Mouse (Mus musculus) midbrain, embryonic 16.5 days (tissue): ENCODE data around the gene Brat1. TPM values are rescaled to one million over a fixed set of nuclear protein-coding genes. Genes with fewer than 3 reads are reported as not detected.

Experiments
- ATAC-seq: fragments of 200-750 bp; cut with Nextera tagmentation; 2 replicates; pipeline ENCODE4 v1.8.0; 2017; ENCODE audit warnings: moderate TSS enrichment
- H3K27ac ChIP-seq: fragments of 300-500 bp; sonication (generic); 2 replicates; pipeline ENCODE4 v1.5.1; 2014; ENCODE audit warnings: mild to moderate bottlenecking, low read length, mixed read lengths
- H3K27me3 ChIP-seq: fragments of 300-500 bp; sonication (generic); 2 replicates; pipeline ENCODE4 v1.6.1; 2014; ENCODE audit warnings: low read depth, low read length, mixed read lengths; ENCODE audit not compliant: control insufficient read depth, insufficient read depth
- H3K36me3 ChIP-seq: fragments of 300-500 bp; sonication (generic); 2 replicates; pipeline ENCODE4 v1.6.1; 2014; ENCODE audit warnings: mild to moderate bottlenecking, low read length, moderate library complexity, mixed read lengths; ENCODE audit not compliant: control insufficient read depth, insufficient read depth
- H3K4me1 ChIP-seq: fragments of 300-500 bp; sonication (generic); 2 replicates; pipeline ENCODE4 v1.6.1; 2014; ENCODE audit warnings: mild to moderate bottlenecking, low read length, mixed read lengths; ENCODE audit not compliant: control insufficient read depth, insufficient read depth
- H3K4me2 ChIP-seq: fragments of 300-500 bp; sonication (generic); 2 replicates; pipeline ENCODE4 v1.6.1; 2014; ENCODE audit warnings: mild to moderate bottlenecking, low read length, mixed read lengths
- H3K4me3 ChIP-seq: fragments of 300-500 bp; sonication (generic); 2 replicates; pipeline ENCODE4 v1.5.1; 2014; ENCODE audit warnings: low read depth, mild to moderate bottlenecking, low read length, moderate library complexity, mixed read lengths
- H3K9ac ChIP-seq: fragments of 300-500 bp; sonication (generic); 2 replicates; pipeline ENCODE4 v1.6.1; 2014; ENCODE audit warnings: low read depth, low read length, mixed read lengths
- H3K9me3 ChIP-seq: fragments of 300-500 bp; sonication (generic); replicated peaks from 2 replicates; pipeline ENCODE4 v1.6.1; 2014; ENCODE audit warnings: mild to moderate bottlenecking, low read length, mixed read lengths; ENCODE audit not compliant: control insufficient read depth, poor library complexity, severe bottlenecking
- WGBS: fragments of 180-500 bp; shearing (Covaris S2); extraction: QIAGEN DNeasy Blood & Tissue Kit; methylation state at CpG from one replicate; pipeline ENCODE4 v1.1.7; 2014; 5-methylcytosine and 5-hydroxymethylcytosine counted together
- polyA plus RNA-seq: library from polyadenylated mRNA; unstranded; fragments of >200 nt; fragmentation: Nextera tagmentation; extraction: Ambion mirVana; gene quantifications from 2 replicates; pipeline ENCODE4 v1.2.1, GENCODE M21; 2015

Gene Brat1
- polyA plus RNA-seq, 1 experiment from 2014 or later: 24.8 TPM

DNA sequence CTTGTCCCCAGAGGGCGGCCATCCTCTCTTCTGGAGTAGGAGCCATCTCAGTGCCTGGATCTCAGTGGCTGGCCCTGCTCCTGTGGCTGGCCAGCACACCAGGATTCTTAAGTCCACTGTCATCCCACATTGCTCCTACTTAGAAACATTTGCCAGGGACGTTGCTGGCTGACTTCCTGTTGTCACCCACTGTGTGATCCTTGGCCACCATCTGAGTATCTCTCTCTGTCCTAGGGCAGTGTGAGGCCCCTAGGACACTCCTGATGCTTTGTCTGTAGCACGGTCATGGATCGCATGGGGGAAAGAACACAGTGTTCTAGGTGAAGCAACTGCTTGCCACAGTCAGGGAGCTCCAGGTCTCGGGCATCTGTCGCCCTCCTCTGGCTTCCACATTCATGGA, 5.5 kb downstream of the Brat1 start:
- 94% methylated on average over 6 of the region's 6 CpGs for WGBS

DNA sequence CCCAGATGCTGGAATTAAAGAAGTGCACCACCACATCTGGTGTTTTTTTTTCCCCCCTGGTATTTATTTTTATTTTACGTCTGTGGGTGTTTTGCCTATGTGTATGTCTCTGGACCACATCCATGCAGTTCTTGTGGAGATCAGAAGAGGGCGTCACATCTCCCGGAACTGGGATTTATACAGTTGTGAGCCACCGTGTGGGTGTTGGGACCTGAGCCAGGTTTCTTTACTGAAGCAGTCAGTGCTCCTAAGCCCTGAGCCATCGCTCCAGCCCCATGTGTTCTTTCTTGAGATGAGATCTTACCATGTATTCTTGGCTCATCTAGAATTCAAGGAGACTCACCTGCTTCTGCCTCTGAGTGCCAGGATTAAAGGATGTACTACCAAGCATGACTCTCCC, 6.2 kb downstream of the Brat1 start:
- no peak for ATAC-seq
- H3K27me3 ChIP-seq: no peaks in the 10 kb centered on the region
- peaks cover 6% of the 10 kb centered on the region for H3K4me1 ChIP-seq
- H3K9me3 ChIP-seq: no peaks in the 10 kb centered on the region
- no peak overlapping the region for H3K4me3 ChIP-seq
- 80% methylated on average over 5 of the region's 5 CpGs for WGBS
- no peak overlapping the region for H3K4me2 ChIP-seq
- H3K9ac ChIP-seq: no peak overlapping the region
- peaks cover 47% of the 10 kb centered on the region for H3K36me3 ChIP-seq
- no peak overlapping the region for H3K27ac ChIP-seq

More for the DNA sequence above, 5.5 kb downstream of the Brat1 start:
- H3K4me1 ChIP-seq: peaks cover 14% of the 10 kb centered on the region
- H3K36me3 ChIP-seq: peaks cover 41% of the 10 kb centered on the region
- no peak overlapping the region for H3K27ac ChIP-seq
- no peak overlapping the region for H3K4me3 ChIP-seq
- no peak for ATAC-seq
- no peak overlapping the region for H3K9ac ChIP-seq
- no peak overlapping the region for H3K4me2 ChIP-seq
- no peaks in the 10 kb centered on the region for H3K9me3 ChIP-seq
- no peaks in the 10 kb centered on the region for H3K27me3 ChIP-seq

DNA sequence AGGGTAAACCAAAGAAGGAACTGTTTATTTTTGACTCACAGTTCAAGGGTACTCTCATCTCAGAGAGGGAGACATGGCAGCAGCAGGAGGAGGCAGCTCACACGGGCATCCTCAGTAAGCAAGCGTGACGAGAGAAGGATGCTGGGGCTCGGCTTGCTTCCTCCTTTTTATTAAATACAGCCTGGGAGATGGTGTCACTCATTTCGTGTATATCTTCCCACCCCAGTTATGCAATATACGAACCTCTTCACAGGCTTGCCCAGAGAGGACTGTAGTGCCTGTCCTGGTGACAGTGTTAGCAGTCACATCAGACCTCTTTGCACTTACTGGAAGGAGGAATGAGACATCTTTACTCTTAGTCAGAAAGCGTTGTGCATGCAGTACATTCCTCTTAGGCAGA, 16.0 kb downstream of the Brat1 start:
- 80% methylated on average over 7 of the region's 7 CpGs for WGBS
- no peak overlapping the region for H3K9ac ChIP-seq
- no peak overlapping the region for H3K27ac ChIP-seq

DNA sequence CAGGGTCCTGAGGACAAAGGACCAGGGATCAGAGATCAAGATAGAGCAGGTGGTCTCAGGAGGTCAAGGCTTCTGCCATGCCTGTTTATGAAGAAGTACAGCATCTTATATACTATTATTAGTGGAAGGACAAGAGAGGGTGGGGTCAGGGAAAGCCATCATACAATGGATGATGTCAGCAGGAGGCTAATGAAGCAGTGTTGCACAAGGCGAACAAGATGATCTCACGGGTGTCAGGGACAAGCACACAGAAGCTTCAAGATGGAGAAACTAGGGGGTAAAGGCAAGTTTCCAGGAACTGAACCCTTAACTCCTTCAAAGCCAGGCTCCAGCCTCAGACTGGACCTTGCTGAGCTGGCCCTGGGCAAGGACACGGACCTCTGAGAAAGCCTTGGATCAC, 17.3 kb downstream of the Brat1 start:
- no peak overlapping the region for H3K4me3 ChIP-seq
- WGBS: 84% methylated on average over 3 of the region's 3 CpGs
- ATAC-seq: no peak

More for the DNA sequence above, 16.0 kb downstream of the Brat1 start:
- H3K4me3 ChIP-seq: no peak overlapping the region
- H3K27me3 ChIP-seq: no peaks in the 10 kb centered on the region
- H3K36me3 ChIP-seq: peaks cover 35% of the 10 kb centered on the region
- no peaks in the 10 kb centered on the region for H3K9me3 ChIP-seq
- ATAC-seq: no peak
- H3K4me1 ChIP-seq: peaks cover 7% of the 10 kb centered on the region
- H3K4me2 ChIP-seq: no peak overlapping the region

DNA sequence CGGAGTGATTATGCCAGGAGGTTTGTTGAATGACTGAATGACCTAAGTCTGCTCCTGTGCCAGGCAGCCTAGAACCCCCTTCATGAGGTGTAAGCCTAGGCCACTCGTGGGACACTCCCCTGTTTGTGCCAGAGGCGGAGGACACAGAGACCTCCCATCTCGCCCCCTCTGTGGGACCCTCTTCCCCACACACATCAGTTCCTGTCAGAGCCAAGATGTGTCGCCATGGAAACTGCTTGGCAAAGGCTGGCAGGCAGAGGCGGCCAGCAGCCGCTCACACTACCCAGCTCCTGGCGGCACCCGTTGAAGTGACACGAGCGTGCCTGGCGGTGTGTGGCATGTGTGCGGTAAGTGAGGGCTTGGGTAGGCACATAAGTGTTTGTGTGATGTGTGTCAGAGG, 19.0 kb downstream of the Brat1 start, which contains the start of gene Amz1:
Gene Amz1, plus strand, starts transcription at position 306 of the 400 bp plus-strand sequence.
- WGBS: 43% methylated on average over 13 of the region's 13 CpGs
- Histone ChIP-seq H3K9ac (no peak within 1 kb of the TSS), H3K9me3 (no peaks in the 10 kb centered on the region), H3K27me3 (no peaks in the 10 kb centered on the region), H3K4me2 (peak within 1 kb of the TSS; percentile 34; the same call in 1 of the 2 replicates), H3K36me3 (peaks cover 8% of the 10 kb centered on the region), H3K27ac (peak within 1 kb of the TSS; percentile 2; the same call in 1 of the 2 replicates), H3K4me1 (peaks cover 7% of the 10 kb centered on the region), H3K4me3 (peak within 1 kb of the TSS; percentile 19)
- peak; percentile 87 for ATAC-seq

More for the DNA sequence above, 17.3 kb downstream of the Brat1 start:
- Histone ChIP-seq H3K4me1 (peaks cover 7% of the 10 kb centered on the region), H3K36me3 (peaks cover 24% of the 10 kb centered on the region), H3K27me3 (no peaks in the 10 kb centered on the region), H3K4me2 (no peak overlapping the region), H3K27ac (no peak overlapping the region), H3K9ac (no peak overlapping the region), H3K9me3 (no peaks in the 10 kb centered on the region)

DNA sequence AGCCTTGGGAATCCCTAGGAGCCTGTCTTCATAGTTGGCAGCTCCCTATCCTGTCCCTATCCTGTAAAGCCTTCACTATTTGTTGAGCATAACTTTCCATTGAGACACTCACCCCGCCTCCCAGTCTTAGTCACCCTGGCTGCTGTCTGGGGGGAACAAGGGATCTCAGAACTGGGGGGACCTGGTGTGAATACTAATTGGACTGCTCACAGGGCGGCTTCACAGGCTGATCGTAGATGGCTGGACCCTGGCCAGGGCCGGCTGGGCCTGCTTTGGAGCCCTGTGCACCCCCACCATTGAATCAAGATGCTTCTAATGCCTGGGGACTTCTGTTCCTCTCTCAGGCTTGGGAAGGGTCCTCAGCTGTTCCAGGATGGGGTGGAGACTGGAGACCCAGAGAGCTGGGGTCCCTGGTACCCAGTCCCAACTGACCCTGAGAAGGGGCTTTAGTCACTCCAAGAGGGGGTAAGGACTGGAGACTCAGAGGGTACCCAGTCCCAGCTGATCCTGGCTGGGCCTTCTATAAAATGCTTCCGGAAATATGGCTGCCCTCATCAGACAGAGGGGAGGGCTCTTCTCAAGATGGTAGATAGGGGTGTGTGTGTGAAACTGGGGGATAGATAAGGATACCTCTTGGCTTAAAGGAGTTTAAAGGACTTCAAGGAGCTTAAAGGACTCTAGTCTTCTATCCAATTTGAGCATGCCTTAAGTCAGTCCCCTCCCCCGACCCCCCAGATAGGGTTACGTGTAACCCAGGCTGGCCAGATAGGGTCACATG, 21.4 kb downstream of the Brat1 start:
- Histone ChIP-seq H3K4me3 (no peak overlapping the region), H3K9ac (no peak overlapping the region), H3K4me2 (no peak overlapping the region), H3K4me1 (peaks cover 7% of the 10 kb centered on the region), H3K9me3 (no peaks in the 10 kb centered on the region), H3K27me3 (no peaks in the 10 kb centered on the region), H3K27ac (peak overlapping the region; percentile 56), H3K36me3 (no peaks in the 10 kb centered on the region)
- ATAC-seq: peak; percentile 63; the same call in 1 of the 2 replicates
- WGBS: 58% methylated on average over 7 of the region's 7 CpGs

DNA sequence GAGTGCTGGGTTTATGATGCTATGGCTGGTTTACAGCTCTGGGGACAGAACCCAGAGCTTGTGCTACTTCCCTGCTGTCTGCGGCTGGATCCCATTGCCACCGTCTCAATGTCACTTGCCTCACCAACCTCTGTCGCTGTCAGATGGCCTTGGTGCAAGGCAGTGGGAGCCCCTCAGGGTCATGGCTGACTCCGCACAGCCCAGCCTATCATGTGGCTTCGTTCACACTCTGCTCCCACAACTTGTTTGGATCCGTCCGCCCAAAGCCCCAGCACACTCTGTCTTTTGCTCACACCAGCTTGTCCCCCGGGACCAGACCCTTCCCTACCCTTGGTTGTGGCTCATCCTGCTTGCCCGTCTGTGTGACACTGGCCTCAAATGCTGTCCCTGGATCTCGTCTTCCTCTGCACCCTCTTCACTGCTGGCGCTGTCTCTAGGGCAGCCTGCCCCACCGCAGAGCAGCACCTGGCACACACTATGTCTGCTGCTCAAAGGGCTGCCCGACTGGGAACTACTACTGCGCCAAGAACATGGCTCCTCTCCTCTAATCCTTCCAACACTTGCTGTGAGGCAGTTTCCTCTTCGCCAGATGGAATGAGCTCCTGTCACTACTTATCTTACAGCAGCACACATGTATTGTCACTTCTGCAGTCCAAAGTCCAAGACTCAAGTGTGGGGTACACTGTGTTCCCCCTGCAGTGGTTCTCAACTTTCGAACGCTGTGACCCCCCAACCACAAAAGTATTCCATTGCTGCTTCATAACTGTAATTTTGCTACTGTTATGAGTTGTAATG, 22.3 kb downstream of the Brat1 start:
- H3K9me3 ChIP-seq: no peaks in the 10 kb centered on the region
- H3K27ac ChIP-seq: no peak overlapping the region
- no peak overlapping the region for H3K4me2 ChIP-seq
- no peaks in the 10 kb centered on the region for H3K36me3 ChIP-seq
- H3K9ac ChIP-seq: no peak overlapping the region
- no peaks in the 10 kb centered on the region for H3K27me3 ChIP-seq
- no peak for ATAC-seq
- WGBS: 88% methylated on average over 17 of the region's 17 CpGs
- H3K4me3 ChIP-seq: no peak overlapping the region
- H3K4me1 ChIP-seq: peaks cover 7% of the 10 kb centered on the region

DNA sequence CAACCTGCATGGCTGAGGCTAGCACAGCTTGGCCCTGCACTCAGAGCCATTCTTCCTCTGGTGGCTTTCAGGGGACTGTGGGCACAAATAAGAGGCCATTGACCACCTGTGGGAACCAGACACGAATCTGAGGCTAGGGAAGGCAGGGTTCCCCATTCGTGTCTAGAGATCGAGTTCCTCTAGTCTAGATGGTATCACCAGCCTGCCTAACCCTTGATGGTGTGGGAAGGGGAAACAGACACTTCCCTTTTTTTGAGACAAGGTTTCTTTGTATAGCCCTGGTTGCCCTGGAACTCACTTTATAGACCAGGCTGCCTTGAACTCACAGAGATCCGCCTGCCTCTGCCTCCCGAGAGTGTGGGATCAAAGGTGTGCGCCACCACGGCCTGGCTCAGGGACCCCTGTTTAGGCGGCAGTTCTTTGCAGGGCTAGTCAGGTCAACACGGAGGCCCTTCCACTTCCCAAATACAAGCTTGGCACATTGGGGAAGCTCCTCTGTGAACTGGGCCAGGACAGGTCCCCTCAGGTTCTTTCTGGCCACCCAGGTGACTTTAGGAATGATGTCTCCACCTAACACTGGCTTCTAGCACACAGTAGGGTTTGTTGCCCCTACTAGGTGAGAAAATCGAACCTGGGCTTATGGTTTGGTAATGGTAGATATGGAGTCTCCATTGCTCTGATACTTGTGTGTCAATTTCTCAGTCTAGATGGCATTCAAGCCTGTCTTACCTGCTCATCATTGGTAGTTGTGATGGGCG, 26.4 kb downstream of the Brat1 start:
- no peaks in the 10 kb centered on the region for H3K9me3 ChIP-seq
- H3K9ac ChIP-seq: no peak overlapping the region
- 90% methylated on average over 11 of the region's 11 CpGs for WGBS
- H3K27ac ChIP-seq: no peak overlapping the region
- no peak overlapping the region for H3K4me3 ChIP-seq
- no peaks in the 10 kb centered on the region for H3K36me3 ChIP-seq
- H3K27me3 ChIP-seq: peaks cover 14% of the 10 kb centered on the region
- no peaks in the 10 kb centered on the region; the same call in 1 of the 2 replicates for H3K4me1 ChIP-seq
- no peak for ATAC-seq
- H3K4me2 ChIP-seq: no peak overlapping the region
